Mouse (Mus musculus): ENCODE measurements around the gene Pptc7.

The Pptc7 gene

DNA sequence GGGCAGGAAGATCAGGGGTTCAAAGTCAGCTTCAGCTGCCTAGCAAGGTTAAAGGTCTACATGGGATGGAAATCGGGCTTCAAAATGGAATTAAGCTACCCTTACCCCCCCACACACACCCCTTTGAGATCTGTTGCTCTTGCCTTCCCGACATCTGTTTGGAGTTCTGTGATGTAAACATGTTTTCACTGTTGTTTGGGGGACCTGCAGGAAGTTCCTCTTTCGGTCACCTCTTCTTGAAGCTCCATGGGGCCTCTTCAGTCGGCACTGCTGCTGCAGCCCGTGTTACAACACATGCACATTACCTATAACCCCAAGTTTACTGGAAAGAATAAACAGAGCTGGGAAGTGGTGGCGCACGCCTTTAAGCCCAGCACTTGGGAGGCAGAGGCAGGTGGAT lies 17.0 kb upstream of the Pptc7 start:
- no peak for DNase-seq (ENCODE audit: low spot score)

DNA sequence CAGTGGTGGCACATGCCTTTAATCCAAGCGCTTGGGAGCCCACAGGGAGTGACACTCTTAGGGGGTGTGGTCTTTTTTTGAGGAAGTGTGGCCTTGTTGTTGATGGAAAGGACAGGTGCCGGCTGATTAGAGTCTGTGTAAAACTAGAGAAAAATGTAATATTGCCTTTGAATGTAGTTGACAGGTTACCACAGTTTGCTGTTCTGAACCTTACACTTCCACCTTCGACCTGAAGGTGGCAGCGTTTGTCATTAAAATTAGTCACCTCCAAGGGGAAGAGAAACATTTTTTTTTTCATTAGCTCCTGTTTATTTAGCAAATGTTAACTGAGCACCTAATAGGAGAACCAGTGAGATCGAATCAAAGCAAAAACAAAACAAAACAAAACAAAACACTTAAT lies 16.3 kb upstream of the Pptc7 start:
- peak; percentile 84 for DNase-seq (ENCODE audit: low spot score)

DNA sequence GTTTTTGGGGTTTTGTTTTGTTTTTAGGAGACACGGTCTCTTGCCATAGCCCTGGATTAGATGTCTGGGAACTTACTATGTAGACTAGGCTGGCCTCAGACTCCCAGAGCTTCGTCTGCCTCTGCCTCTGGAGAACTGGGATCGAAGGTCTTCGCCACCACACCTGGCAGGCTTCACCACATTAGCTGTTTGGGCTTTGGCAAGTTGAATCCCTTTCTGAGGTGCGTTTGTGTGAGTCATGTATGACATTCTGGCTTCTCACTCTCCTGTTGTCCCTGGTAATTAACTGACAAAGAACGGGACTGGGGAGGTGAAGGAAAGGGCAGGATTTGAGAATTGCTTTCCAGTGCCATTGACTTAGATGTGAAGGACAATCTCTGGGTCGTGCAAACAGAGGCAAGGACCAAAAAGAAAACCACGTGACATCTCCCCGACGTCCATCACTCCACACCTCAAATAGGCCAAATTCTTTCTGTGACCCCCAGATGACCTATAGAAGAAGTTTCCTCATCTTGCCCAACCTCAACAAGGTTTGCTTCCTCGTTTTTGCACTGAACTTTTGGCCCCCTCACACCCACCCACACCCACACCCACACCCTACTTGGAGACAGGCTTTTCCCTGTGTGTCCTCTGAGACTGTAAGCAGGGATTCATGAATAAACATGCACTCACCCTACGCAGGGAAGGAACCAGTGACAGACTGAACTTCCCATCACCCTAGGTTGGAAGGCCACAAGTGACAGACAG lies 15.1 kb upstream of the Pptc7 start:
- peak; percentile 64 for DNase-seq (ENCODE audit: low spot score)

DNA sequence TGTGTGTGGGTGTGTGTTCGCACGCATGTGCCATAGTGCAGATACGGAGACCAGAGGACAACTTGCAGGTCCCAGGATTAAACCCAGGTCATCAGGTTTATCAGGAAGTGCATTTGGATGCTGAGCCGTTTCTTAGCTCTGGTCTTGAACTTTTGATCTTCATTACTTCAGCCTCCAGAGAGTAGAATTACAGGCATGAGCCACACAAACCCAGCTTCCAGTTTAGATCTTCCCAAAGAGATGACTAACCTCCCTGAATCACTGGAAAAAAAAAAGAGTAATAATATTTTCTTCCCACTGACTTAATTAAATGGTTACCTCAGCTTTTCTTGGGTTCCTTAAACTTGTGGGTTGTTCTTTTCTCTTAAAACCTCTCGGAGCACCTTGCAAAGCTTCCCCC lies 11.3 kb upstream of the Pptc7 start:
- DNase-seq (ENCODE audit: low spot score) = no peak

DNA sequence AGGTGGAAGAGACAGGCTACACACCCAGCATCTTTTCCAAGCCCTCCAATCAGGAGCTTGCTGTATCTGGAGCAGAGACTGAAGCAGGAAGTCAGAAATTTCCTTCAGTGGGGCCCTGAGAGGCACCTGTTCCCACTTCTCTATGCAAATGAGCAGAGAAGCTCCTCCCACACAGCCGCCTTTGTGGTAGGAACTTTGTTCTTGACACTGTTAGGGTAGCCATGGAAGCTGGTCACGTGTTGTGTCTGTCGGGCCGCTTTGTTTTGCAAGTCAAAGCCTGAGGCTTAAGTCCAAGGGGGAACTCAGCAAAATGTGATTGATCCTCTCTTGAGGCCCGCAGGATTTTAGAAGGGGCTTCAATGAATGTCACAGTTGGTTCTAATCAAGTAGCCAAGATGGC lies 9.4 kb upstream of the Pptc7 start:
- peak; percentile 86 for DNase-seq (ENCODE audit: low spot score)

DNA sequence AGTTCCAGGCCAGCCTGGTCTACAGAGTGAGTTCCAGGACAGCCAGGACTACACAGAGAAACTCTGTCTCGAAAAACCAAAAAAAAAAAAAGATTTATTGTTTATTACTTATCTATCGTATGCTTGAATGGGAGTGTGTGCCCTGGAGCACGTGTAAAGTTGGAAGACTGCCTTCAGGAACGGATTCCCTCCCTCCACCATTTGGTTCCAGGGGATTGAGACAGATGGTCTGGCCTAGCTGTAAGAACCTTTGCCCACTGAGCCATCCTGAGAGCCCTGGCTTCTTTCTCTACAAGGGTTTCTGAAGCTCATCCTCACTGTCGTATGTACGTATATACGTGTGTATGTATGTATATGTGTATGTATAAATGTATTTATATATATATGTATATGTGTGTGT lies 5.2 kb upstream of the Pptc7 start:
- no peak for DNase-seq (ENCODE audit: low spot score)

DNA sequence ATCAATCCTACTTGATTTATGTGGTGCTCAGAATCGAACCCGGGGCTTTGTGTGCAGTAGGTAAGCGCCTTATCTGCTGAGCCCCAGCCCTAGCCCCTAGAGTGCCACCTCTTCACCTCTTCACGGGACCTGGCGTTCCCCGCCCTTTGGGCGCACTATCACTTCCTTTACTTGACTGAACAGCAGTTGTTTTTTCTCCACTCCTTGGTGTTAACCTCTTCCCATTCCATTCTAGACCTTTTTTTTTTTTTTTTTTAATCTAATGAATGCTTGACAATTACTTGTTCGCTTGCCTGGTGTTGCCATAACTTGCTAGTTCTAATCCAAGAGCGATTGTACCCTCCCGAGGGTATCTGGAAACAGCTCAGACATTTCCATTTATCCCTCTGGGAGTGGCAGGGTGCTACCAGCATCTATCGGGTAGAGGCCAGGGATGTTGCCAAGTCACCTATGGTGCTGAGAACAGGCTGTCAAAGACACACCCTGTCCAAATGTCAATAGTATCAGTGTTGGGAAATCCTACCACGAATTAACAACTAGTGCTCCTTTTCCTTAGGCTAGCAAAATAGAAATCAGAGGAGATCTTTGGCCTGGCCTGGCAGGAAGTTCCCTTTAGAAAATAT lies 4.3 kb upstream of the Pptc7 start:
- DNase-seq (ENCODE audit: low spot score) = peak; percentile 72

DNA sequence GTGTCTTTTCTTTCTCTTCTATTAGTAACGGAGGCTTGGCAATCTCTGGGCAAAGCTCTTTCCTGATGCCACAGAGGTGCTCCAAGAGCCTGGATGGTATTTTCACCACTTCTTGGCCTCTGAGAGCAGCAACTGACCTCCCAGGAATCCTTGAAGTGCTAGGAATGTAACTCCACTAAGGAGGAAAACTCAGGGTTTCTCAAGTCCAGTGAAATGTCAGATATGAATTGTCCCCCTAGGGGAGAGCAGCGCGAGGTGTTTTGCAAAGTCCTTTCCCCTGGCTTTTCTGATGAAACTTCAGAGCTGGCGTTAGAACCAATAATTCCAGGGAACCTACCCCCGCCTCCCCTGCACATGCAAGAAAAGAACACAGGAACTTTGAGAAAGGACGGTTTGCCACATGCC lies 3.7 kb upstream of the Pptc7 start:
- peak; percentile 69 for DNase-seq (ENCODE audit: low spot score)

DNA sequence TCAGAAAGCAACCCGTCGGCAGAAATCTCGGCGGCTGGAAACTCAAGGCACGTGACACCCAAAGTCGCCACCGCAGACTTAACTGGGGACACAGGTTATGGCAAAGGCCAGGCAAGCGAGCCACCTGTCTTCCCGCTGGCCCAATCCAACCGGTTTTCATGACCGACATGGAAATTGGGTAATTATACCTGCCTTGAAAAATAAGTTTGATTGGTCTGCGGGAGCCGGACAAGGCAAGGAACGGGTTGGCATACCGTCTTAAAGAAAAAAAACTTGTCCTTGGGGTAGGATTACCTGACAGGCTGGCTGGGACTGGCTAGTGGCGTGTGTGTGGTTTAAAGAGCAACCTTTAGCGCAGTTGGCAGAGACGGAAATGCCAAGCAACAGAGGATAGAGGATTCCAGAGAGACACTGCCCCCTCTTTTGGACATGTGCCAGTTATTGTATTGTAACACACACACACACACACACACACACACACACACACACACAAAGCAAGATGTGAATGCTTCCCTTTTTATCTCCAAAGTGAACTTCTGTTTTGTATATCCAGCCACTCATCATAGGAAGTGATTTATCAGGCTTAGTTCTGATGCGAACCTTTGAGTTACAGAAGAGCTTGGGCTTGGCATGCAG lies 3.2 kb upstream of the Pptc7 start:
- DNase-seq (ENCODE audit: low spot score) = peak; percentile 57

DNA sequence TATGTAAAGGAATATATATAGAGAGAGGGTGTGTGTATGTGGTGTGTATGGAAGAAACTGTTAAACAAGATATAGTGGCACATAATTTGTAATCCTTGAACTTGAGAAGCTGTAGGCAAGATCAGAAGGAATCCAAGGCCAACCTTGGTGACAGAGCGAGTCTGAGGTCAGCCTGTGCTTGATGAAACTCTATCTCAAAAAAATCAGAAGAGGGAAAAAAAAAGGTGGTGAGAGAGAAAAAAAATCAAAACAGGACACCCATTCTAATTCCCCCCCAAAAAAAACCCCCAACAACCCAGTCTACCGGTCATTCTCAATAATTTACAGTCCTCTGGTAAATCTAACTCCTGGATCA lies 360 bp upstream of the Pptc7 start:
- DNase-seq (ENCODE audit: low spot score) = no peak

DNA sequence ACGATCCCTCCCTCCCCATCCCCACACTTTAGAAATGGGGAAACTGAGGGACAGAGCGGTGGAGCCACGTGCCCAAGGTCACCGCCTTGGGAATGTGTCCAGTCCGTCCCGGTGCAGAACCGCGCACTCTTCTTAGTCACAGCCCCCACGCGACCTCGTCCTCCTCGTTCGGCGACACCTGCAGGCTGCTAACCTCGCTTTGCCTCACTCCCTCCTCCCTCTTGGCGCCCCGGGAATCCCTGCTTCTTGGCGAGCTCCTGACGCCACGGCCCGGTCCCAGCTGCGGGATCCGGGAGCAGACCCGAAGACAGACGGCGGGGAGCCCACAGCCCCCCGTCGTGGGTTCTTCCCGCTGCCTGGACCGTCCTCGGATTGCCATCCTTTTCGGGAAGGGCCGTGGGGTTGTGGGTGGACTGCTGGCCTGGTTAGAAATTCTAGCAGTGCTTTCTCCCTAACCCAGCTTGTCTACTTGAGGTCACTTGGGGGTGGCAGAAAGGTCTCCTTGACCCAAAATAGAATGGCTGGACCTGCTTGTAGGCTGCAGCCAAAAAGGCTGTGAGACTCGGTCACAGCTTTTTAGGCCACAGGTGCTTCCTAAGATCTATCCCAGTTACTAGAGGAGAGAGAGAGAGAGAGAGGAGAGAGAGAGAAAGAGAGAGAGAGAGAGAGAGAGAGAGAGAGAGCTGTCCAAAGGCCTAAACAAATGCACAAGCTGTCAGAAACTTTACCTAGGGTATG lies 1.0 kb downstream of the Pptc7 start:
- peak; percentile 56 for DNase-seq (ENCODE audit: low spot score)

DNA sequence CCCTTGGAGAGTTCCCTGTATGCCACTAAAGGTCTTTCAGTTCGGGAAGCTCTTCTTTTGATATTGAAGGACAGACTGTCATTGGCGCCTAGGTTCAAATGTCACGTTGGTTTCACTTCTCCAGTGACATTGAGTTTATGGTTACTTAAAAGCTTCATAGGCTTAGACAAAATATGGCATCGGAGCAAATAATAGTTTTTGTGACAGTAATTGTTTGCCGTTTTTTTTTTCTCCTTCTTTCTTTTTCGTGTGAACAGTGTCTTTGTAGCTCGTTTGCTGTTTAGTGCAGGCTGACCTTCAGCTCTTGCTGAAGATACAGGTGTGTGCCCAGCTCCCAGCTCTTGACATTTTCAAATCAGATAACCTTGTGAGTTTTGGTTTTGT lies 1.6 kb downstream of the Pptc7 start:
- no peak for DNase-seq (ENCODE audit: low spot score)

DNA sequence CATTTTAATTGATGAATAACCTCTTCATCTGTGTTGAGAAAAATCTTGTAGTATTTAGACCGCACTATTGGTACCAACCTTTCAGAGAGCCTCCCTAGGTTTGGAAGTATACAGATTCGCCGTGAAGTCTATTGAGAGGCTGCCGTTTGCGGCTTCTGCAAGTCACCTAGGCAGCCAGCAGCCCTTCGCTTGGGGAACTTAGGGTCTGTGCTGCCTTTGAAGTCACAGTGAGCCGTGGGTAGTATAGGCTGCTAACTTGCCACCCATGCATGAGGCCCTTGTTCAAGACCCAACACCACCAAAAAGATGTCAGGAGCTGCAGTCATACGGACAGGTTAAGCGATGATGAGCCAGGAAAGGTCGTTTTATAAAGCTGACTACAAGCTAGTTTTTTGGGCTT lies 2.0 kb downstream of the Pptc7 start:
- no peak for DNase-seq (ENCODE audit: low spot score)

DNA sequence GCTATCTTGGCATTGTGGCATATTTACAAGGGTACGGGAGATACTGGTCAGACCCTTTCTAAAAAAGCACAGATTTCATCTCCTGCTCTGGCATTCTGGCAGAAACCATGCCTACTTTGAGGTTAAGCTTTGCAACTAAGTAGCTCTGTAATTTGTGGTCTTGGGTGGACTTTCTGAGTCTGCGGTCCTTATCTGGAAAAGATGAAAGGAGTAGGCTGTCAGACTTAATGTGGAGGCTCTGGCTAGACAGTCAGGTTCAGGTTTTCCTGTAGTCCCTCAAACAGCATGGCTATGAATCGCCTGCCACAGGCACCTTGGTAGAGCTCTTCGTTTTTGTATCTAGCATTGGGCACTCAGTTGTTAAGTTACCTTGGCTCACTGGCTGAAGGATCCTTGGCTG lies 2.9 kb downstream of the Pptc7 start:
- no peak for DNase-seq (ENCODE audit: low spot score)

DNA sequence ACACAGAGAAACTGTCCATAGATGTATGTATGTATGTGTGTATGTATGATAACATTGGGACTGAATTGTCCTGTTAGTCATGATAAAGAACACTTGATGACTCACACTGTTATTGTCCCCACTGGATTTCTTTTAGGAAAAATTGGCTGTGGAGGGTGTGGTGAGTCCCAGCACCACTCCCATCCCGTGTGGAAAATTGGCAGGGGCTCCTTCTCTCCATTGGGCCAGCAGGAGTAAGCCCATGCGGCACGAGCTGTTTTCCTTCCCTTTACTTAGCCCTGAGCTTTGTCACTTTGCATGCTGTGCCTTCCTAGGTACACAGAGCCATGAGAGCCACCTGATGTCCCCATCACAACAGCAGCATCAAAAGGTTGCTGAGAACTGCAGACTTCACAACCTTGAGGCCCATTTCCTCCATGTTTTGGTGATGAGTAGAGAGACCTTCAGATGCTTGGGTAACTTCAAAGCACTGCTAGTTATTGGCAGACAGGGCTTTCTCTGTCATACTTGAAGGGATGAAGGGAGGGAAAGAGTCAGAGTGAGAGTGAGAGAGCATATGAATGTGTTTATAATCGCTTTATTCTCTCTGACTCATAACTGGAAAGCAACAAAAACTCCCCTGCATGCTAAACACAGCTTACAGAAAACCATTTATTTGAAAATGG lies 4.1 kb downstream of the Pptc7 start:
- DNase-seq (ENCODE audit: low spot score) = peak; percentile 36

DNA sequence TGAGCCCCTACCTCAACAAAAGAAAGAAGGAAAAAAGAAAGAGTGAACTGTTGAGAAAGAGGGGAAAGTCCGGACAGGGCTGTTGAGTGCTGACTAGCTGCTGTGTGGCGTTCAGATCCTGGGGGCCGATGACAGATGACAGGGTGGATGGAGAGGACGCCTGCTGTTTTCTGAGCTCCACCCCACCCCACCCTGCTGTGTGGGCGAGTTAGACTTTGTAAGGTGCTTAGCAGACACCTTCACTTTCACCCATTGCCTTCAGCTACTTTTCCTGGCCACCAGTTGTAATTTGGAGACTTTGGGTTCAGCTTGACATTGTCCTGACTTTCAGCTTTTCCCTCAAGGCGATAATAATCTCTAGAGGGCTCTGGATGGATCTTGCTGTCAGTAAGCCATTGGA lies 7.0 kb downstream of the Pptc7 start:
- no peak for DNase-seq (ENCODE audit: low spot score)

DNA sequence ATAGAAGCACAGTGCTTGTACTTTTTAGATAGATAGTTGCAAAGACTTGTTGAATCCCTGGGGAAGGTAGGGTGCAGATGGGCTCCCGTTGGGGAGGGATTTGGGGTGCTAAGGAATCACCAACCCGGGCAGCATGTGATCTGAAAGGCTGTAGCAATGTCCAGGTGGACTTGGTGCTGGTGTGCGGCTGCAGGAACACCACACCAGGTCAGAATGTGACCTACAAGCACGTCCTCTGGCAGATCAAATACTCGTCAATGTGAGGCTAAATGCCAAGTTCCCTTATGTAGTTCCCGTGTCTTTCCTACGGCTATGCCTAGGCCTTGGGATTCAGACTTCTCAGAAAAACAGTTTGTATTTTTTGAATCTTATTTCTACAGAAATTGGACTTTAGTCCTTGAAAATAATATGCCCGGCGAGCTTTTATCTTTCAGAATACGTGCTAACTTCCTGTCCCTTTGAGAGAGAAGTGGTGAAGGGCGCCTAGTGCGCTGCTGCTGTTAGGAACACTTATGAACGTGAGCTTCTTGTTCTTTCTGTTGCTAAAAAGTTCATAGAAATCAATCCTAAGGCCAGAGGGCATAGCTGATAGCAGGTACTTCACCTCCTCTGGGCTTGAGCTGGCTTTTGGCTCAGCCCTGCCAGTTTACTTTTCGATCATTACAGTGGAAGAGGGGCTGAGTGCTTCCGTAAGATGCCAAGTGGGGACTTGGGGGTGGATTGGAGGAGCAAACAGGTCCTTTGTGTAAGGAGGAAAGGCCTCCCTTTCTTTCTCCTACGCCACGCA lies 7.6 kb downstream of the Pptc7 start:
- peak; percentile 62 for DNase-seq (ENCODE audit: low spot score)

DNA sequence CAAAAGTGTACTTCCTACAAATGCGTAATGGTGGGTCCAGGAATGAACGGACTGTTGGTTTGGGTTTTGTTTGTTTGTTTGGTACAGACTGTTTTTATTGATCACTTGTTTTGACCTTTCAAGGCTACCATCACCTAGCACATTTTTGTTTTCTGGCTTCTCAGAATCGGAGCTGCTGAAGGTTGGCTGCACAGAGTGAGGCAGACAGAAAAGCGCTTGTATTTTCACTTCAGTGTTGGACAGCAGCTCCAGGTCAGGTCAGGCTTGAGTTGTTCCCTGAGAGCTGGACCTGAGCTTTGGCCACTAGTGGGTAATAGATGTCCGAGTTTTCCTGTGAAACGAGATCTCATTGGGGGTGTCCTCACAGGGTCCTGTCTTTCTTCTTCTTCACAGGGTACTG lies 9.0 kb downstream of the Pptc7 start:
- DNase-seq (ENCODE audit: low spot score) = no peak

DNA sequence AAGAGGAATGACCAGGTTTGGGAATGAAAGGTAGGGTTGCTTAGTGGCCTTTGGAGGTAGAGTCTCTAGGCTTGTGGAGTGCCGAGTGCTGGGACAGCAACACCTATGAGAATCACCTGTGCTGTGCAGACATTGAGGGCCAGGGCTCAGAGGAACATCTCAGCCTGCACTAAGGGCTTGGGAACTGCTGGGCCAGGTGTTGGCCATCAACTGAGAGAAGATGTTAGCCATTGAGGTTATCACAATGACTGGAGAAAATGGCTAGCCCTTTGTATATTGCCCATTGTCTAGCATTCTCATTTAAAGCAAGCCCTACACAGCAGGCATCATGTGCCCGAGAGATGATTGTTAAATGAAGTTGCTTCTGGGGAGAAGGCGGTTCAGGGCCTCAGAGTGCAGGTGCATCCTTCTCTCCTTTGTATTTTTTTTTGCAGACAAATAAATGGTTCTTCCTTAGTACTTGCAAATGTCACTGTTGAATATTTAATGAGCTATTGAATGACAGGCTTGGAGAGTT lies 10.1 kb downstream of the Pptc7 start:
- no peak for DNase-seq (ENCODE audit: low spot score)

DNA sequence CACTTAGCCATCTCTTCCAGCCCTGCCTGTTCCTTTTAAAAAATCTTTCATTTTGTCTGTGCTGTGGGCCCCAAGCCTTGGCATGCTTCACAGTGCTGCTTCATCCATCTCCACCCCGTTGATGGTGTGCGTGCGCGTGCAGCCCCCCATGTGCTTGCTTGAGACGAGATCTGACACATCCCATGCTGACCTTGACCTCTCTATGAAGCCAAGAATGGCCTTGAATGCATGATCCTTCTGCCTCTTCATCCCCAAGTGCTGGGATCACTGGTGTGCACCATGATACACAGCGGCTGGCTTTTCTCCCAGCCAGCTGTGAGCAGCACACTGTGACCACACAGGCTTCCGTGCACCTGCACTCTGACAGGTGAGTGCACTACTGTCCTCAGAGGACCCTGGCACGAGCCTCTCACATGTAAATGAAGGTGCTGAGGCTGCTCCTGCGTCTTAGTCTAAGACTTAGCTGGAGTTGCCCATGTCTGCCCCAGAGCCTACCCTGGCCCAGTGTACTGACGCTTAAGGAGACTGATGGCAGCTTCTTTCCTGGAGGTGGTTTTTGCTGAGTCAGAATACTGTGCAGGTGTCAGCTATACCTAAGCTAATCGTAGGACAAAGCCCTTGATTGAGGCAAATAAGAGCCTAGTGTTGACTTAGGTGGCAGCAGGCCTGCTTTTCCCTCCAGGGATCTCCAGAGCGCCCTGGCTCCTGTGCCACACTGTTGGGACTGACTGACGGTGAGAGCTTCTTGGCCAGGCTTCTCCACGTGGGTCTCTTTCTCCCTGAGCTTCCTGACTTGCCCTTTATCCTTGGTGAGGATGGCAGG lies 11.2 kb downstream of the Pptc7 start:
- peak; percentile 60 for DNase-seq (ENCODE audit: low spot score)

Measured in lung, postnatal 25 days (tissue).